Mouse (Mus musculus): ENCODE measurements around the gene Gabrd. TPM values are rescaled to one million over a fixed set of nuclear protein-coding genes. Genes with fewer than 3 reads are reported as not detected.
"Not testable (repeated sequence)": the region's sequence is repeated elsewhere in the genome, so short reads cannot be mapped to it uniquely, and the experiment has no call there.

Gene Gabrd
- polyA plus RNA-seq (2017; shearing (Covaris generic)), result under 1 TPM in 1 of 2 experiments, not detected in 1; 0.41 TPM

GRCm38 (mm10) chr4:155397511-155398221 lies at the start of gene Gabrd:
Gene Gabrd, minus strand, starts transcription at chr4:155398112.
- no peak for ATAC-seq

GRCm38 (mm10) chr4:155442808-155443207 lies 44.9 kb upstream of the Gabrd start:
- no peak for ATAC-seq

- no peak for ATAC-seq
These were observed 36.1 kb upstream of the Gabrd start for GRCm38 (mm10) chr4:155433993-155434392.

GRCm38 (mm10) chr4:155432358-155432757 lies 34.4 kb upstream of the Gabrd start:
- ATAC-seq, result no peak

GRCm38 (mm10) chr4:155429202-155429601 lies 31.3 kb upstream of the Gabrd start:
- ATAC-seq, result no peak

- no peak for ATAC-seq
These were observed 30.5 kb upstream of the Gabrd start for GRCm38 (mm10) chr4:155428442-155428841.

- ATAC-seq, result no peak
These were observed 28.4 kb upstream of the Gabrd start for GRCm38 (mm10) chr4:155426272-155426671.

GRCm38 (mm10) chr4:155423988-155424387 lies 26.1 kb upstream of the Gabrd start:
- ATAC-seq, result no peak

GRCm38 (mm10) chr4:155421412-155422370 lies 23.8 kb upstream of the Gabrd start:
- not testable (repeated sequence) for ATAC-seq

GRCm38 (mm10) chr4:155420137-155420536 lies 22.2 kb upstream of the Gabrd start:
- ATAC-seq, result no peak

GRCm38 (mm10) chr4:155414656-155415235 lies 16.8 kb upstream of the Gabrd start:
- ATAC-seq, result no peak

GRCm38 (mm10) chr4:155413641-155414335 lies 15.9 kb upstream of the Gabrd start:
- ATAC-seq, result no peak

GRCm38 (mm10) chr4:155412124-155412523 lies 14.2 kb upstream of the Gabrd start:
- no peak for ATAC-seq

GRCm38 (mm10) chr4:155409058-155409776 lies 11.3 kb upstream of the Gabrd start, which contains the start of gene Cfap74:
Gene Cfap74, plus strand, starts transcription at chr4:155409190.
- peak; percentile 59 for ATAC-seq

GRCm38 (mm10) chr4:155408695-155409057 lies 10.8 kb upstream of the Gabrd start:
- ATAC-seq, result no peak

GRCm38 (mm10) chr4:155402489-155402888 lies 4.6 kb upstream of the Gabrd start:
- ATAC-seq, result no peak

- no peak for ATAC-seq
These were observed 3.2 kb upstream of the Gabrd start for GRCm38 (mm10) chr4:155401121-155401520.

GRCm38 (mm10) chr4:155398222-155398540 lies 269 bp upstream of the Gabrd start:
- no peak for ATAC-seq

GRCm38 (mm10) chr4:155396751-155397150 lies 1.2 kb downstream of the Gabrd start:
- ATAC-seq, result no peak

GRCm38 (mm10) chr4:155395471-155395870 lies 2.4 kb downstream of the Gabrd start:
- ATAC-seq, result no peak

- no peak for ATAC-seq
These were observed 10.7 kb downstream of the Gabrd start for GRCm38 (mm10) chr4:155387166-155387565.

- ATAC-seq, result no peak
These were observed 14.6 kb downstream of the Gabrd start for GRCm38 (mm10) chr4:155383326-155383725.
